23 mouse cellular contexts compared by ENCODE assay signal in genomic region chr6:95936504-95936903, GRCm38 (mm10).
DNase-seq lines count a peak whose midpoint lies in the region; ATAC-seq and TF ChIP-seq lines count a peak whose summit lies in the region.
"Had no signal": no experiment of that assay in that cellular context is flagged by ENCODE, and none has a peak within 500 bp of the region (broad histone marks: within the 10 kb centered on the region; RNA-seq: fewer than 3 reads in every experiment).

No protein-coding gene starts in this region.

- no peaks in the 10 kb centered on the region for H3K9me3 ChIP-seq in embryonic facial prominence, embryonic 14.5 days (ENCODE audit: control insufficient read depth, low read length)
- H3K9me3 ChIP-seq in embryonic facial prominence, embryonic 10.5 days, result no peaks in the 10 kb centered on the region
- H3K9me3 ChIP-seq in lung, embryonic 14.5 days (ENCODE audit: low read depth, low read length), result no peaks in the 10 kb centered on the region
- no peaks in the 10 kb centered on the region for H3K9me3 ChIP-seq in liver, postnatal 0 days (ENCODE audit: low read length)
- H3K9me3 ChIP-seq: embryonic facial prominence, embryonic 15.5 days; forebrain, embryonic 10.5 days; forebrain, embryonic 15.5 days; hindbrain, embryonic 12.5 days had no signal

- WGBS in embryonic facial prominence, embryonic 14.5 days, result 42% methylated on average over 2 of the region's 2 CpGs
- 73% methylated on average over 2 of the region's 2 CpGs for WGBS in embryonic facial prominence, embryonic 10.5 days
- WGBS in lung, embryonic 14.5 days, result 20% methylated on average over 2 of the region's 2 CpGs
- WGBS in large intestine, adult 2 months, result 11% methylated on average over 2 of the region's 2 CpGs
- WGBS in liver, postnatal 0 days (ENCODE audit: insufficient replicate concordance), result 30% methylated on average over 2 of the region's 2 CpGs

- no peak for ATAC-seq in embryonic facial prominence, embryonic 14.5 days (ENCODE audit: low read depth)
- ATAC-seq in lung, embryonic 14.5 days (ENCODE audit: insufficient read depth), result no peak
- peak; percentile 71 for ATAC-seq in liver, postnatal 0 days
- ATAC-seq: CD4-positive, CD25-positive, alpha-beta regulatory T cell, adult 4 months; forebrain, embryonic 15.5 days had no signal

- H3K27me3 ChIP-seq in embryonic facial prominence, embryonic 14.5 days (replicated peaks; ENCODE audit: control insufficient read depth, insufficient read depth, low read length), result no peaks in the 10 kb centered on the region
- H3K27me3 ChIP-seq in embryonic facial prominence, embryonic 10.5 days (replicated peaks; ENCODE audit: low read depth, poor library complexity, severe bottlenecking), result no peaks in the 10 kb centered on the region
- no peaks in the 10 kb centered on the region for H3K27me3 ChIP-seq in lung, embryonic 14.5 days (ENCODE audit: insufficient read depth, low read length)
- no peaks in the 10 kb centered on the region for H3K27me3 ChIP-seq in liver, postnatal 0 days (ENCODE audit: insufficient read depth, low read length)
- H3K27me3 ChIP-seq: embryonic facial prominence, embryonic 15.5 days; forebrain, embryonic 15.5 days; hindbrain, embryonic 12.5 days had no signal

- H3K4me2 ChIP-seq in embryonic facial prominence, embryonic 14.5 days (ENCODE audit: low read depth, low read length), result no peak overlapping the region
- no peak overlapping the region for H3K4me2 ChIP-seq in lung, embryonic 14.5 days
- H3K4me2 ChIP-seq in liver, postnatal 0 days (ENCODE audit: low read depth, low read length), result no peak overlapping the region
- H3K4me2 ChIP-seq: embryonic facial prominence, embryonic 15.5 days; forebrain, embryonic 15.5 days; hindbrain, embryonic 12.5 days had no signal

- no peak overlapping the region for H3K9ac ChIP-seq in embryonic facial prominence, embryonic 14.5 days (ENCODE audit: low read depth, low read length)
- no peak overlapping the region for H3K9ac ChIP-seq in lung, embryonic 14.5 days
- no peak overlapping the region for H3K9ac ChIP-seq in liver, postnatal 0 days (replicated peaks)
- H3K9ac ChIP-seq: embryonic facial prominence, embryonic 15.5 days; forebrain, embryonic 15.5 days; hindbrain, embryonic 12.5 days had no signal

- TF ChIP-seq EP300 in liver, postnatal 0 days (IDR thresholded peaks at IDR 0.05; ENCODE audit: low read depth), result no peak

- H3K27ac ChIP-seq in embryonic facial prominence, embryonic 14.5 days (replicated peaks; ENCODE audit: low read depth, low read length), result no peak overlapping the region
- H3K27ac ChIP-seq in embryonic facial prominence, embryonic 10.5 days (replicated peaks), result no peak overlapping the region
- no peak overlapping the region for H3K27ac ChIP-seq in lung, embryonic 14.5 days (ENCODE audit: low read depth)
- peak overlapping the region; percentile 72 for H3K27ac ChIP-seq in liver, postnatal 0 days (ENCODE audit: low read depth)
- H3K27ac ChIP-seq: embryonic facial prominence, embryonic 15.5 days; forebrain, embryonic 10.5 days; forebrain, embryonic 15.5 days; hindbrain, embryonic 12.5 days had no signal

- no peaks in the 10 kb centered on the region for H3K4me1 ChIP-seq in embryonic facial prominence, embryonic 14.5 days (ENCODE audit: control insufficient read depth, insufficient read depth, low read length)
- H3K4me1 ChIP-seq in embryonic facial prominence, embryonic 10.5 days, result no peaks in the 10 kb centered on the region
- H3K4me1 ChIP-seq in lung, embryonic 14.5 days (ENCODE audit: insufficient read depth), result no peaks in the 10 kb centered on the region
- peaks cover 11% of the 10 kb centered on the region for H3K4me1 ChIP-seq in liver, postnatal 0 days (ENCODE audit: insufficient read depth)
- H3K4me1 ChIP-seq: embryonic facial prominence, embryonic 15.5 days; forebrain, embryonic 10.5 days; forebrain, embryonic 15.5 days; hindbrain, embryonic 12.5 days had no signal

- TF ChIP-seq CTCF in lung, embryonic 14.5 days (IDR thresholded peaks at IDR 0.05; ENCODE audit: low read depth), result no peak
- 0 out of 2 replicates have a peak, but pooled peaks have one; percentile 8 for TF ChIP-seq CTCF in liver, postnatal 0 days (IDR thresholded peaks at IDR 0.05; ENCODE audit: low read depth)

- DNase-seq in embryonic facial prominence, embryonic 14.5 days (ENCODE audit: low spot score), result peak; percentile 6
- no peak for DNase-seq in embryonic facial prominence, embryonic 10.5 days (ENCODE audit: low spot score)
- peak; percentile 21 for DNase-seq in lung, embryonic 14.5 days
- no peak for DNase-seq in lung, postnatal 4 days
- DNase-seq in large intestine, adult 2 months (ENCODE audit: low read depth, low spot score), result peak; percentile 4
- no peak for DNase-seq in liver, postnatal 0 days
- DNase-seq in kidney, postnatal 14 days, result no peak
- DNase-seq: adrenal gland, postnatal 14 days; B cell, adult 2 months; cerebellum, adult 18-20 months; cerebellum, adult 9-11 months; cerebellum, postnatal 36 days; gastrocnemius, postnatal 36 days; heart, adult 11 months; heart, postnatal 10 days; heart, postnatal 4 days had no signal

- H3K36me3 ChIP-seq in embryonic facial prominence, embryonic 14.5 days (ENCODE audit: control insufficient read depth, insufficient read depth, low read length), result no peaks in the 10 kb centered on the region
- no peaks in the 10 kb centered on the region for H3K36me3 ChIP-seq in embryonic facial prominence, embryonic 10.5 days (replicated peaks)
- no peaks in the 10 kb centered on the region for H3K36me3 ChIP-seq in lung, embryonic 14.5 days (ENCODE audit: insufficient read depth)
- no peaks in the 10 kb centered on the region for H3K36me3 ChIP-seq in liver, postnatal 0 days (replicated peaks; ENCODE audit: insufficient read depth, low read length)
- H3K36me3 ChIP-seq: embryonic facial prominence, embryonic 15.5 days; forebrain, embryonic 10.5 days; forebrain, embryonic 15.5 days; G1E; hindbrain, embryonic 12.5 days had no signal

- no peak overlapping the region for H3K4me3 ChIP-seq in embryonic facial prominence, embryonic 14.5 days (ENCODE audit: low read depth, low read length)
- H3K4me3 ChIP-seq in embryonic facial prominence, embryonic 10.5 days, result no peak overlapping the region
- H3K4me3 ChIP-seq in lung, embryonic 14.5 days (ENCODE audit: low read depth, low read length), result no peak overlapping the region
- no peak overlapping the region for H3K4me3 ChIP-seq in liver, postnatal 0 days (ENCODE audit: low read depth, low read length)
- H3K4me3 ChIP-seq: embryonic facial prominence, embryonic 15.5 days; erythroblast, embryonic 14.5 days; forebrain, embryonic 10.5 days; forebrain, embryonic 15.5 days; hindbrain, embryonic 12.5 days had no signal

Comparison
In these comparisons a context has a peak if more than half of its experiments do, and no peak if none do; other contexts are left out.
1. DNase-seq: peak in embryonic facial prominence, embryonic 14.5 days (single experiment), lung, embryonic 14.5 days (single experiment) and large intestine, adult 2 months (single experiment); none in embryonic facial prominence, embryonic 10.5 days (single experiment), lung, postnatal 4 days (0 of 2), liver, postnatal 0 days (single experiment) and kidney, postnatal 14 days (single experiment).